Mouse (Mus musculus) hindbrain, embryonic 14.5 days (tissue): ENCODE measurements around the gene Crtap. TPM values are rescaled to one million over a fixed set of nuclear protein-coding genes. Genes with fewer than 3 reads are reported as not detected.
"Not testable (repeated sequence)": the region's sequence is repeated elsewhere in the genome, so short reads cannot be mapped to it uniquely, and the experiment has no call there.

ENCODE experiments used
- ATAC-seq: fragments of 200-750 bp; cut with Nextera tagmentation; 2 replicates; pipeline ENCODE4 v1.8.0; 2017; ENCODE audit warnings: moderate number of reproducible peaks, mild to moderate bottlenecking, moderate TSS enrichment, moderate library complexity; ENCODE audit not compliant: low FRiP score
- DNase-seq: peaks from one replicate; pipeline ENCODE4 v3.0.0-alpha.2; 2015; ENCODE audit warnings: low spot score
- H3K27ac ChIP-seq: fragments of 300-500 bp; sonication (generic); 2 replicates; pipeline ENCODE4 v1.5.1; 2014; ENCODE audit warnings: mild to moderate bottlenecking, moderate library complexity
- H3K27me3 ChIP-seq: fragments of 300-500 bp; sonication (generic); 2 replicates; pipeline ENCODE4 v1.6.1; 2014; ENCODE audit warnings: mild to moderate bottlenecking, low read length, mixed read lengths; ENCODE audit not compliant: control insufficient read depth, insufficient read depth
- H3K36me3 ChIP-seq: fragments of 300-500 bp; sonication (generic); replicated peaks from 2 replicates; pipeline ENCODE4 v1.6.1; 2014; ENCODE audit not compliant: control insufficient read depth, insufficient read depth
- H3K4me1 ChIP-seq: fragments of 300-500 bp; sonication (generic); replicated peaks from 2 replicates; pipeline ENCODE4 v1.6.1; 2014; ENCODE audit warnings: antibody characterized with exemption, low read length, mixed read lengths; ENCODE audit not compliant: control insufficient read depth, insufficient read depth
- H3K4me2 ChIP-seq: fragments of 300-500 bp; sonication (generic); replicated peaks from 2 replicates; pipeline ENCODE4 v1.6.1; 2014; ENCODE audit warnings: mild to moderate bottlenecking, moderate library complexity
- H3K4me3 ChIP-seq: fragments of 300-500 bp; sonication (generic); replicated peaks from 2 replicates; pipeline ENCODE4 v1.5.1; 2014; ENCODE audit warnings: mild to moderate bottlenecking, low read length
- H3K9ac ChIP-seq: fragments of 300-500 bp; sonication (generic); 2 replicates; pipeline ENCODE4 v1.6.1; 2014
- H3K9me3 ChIP-seq: fragments of 300-500 bp; sonication (generic); 2 replicates; pipeline ENCODE4 v1.6.1; 2016; ENCODE audit warnings: low read length; ENCODE audit not compliant: control insufficient read depth
- WGBS: fragments of 180-500 bp; shearing (Covaris S2); extraction: QIAGEN DNeasy Blood & Tissue Kit; methylation state at CpG from one replicate; pipeline ENCODE4 v1.1.7; 2014; 5-methylcytosine and 5-hydroxymethylcytosine counted together
- polyA plus RNA-seq: library from polyadenylated mRNA; unstranded; fragments of >200 nt; fragmentation: Nextera tagmentation; extraction: Ambion mirVana; gene quantifications from 2 replicates; pipeline ENCODE4 v1.2.1, GENCODE M21; 2014

Gene Crtap
- polyA plus RNA-seq, 1 experiment from 2014 or later: 31.6 TPM

DNA sequence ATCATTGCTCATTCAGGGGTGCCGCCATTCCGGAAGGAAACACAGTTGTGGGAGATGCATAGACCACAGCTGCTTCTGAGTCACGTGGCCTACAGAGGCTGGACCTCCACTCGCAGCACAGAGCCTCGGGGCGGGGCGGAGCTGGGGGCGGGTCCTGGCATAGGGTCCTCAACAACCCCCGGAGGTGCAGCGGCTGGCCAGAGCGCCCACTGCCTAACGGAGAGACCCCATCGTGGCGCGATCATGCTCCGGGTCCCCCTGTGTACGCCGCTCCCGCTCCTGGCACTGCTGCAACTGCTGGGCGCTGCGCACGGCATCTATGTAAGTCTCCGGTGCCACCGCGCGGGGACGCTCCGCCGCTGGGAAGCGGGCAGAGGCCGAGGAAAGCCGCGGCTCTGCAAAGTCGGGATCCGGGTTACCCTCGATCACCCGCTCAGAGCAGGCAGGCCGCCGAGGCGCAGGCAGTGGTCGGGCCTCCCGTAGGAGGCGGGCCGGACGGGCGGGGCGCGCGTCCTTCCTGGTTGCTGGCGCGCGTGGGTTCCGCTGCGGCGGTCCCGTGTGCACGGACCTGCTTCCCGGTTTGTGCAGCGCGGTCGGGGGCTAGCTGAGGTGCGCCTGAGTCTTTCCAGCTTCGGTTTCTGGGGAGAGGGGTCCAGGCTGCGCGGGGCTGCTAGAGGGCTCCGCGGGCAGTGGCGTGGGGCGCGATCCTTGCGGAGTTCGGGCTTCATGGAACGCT is 10.6 kb upstream of the Crtap start, which contains the start of the genes Glb1 and Tmppe:
Gene Glb1 (plus strand): TSS at position 128 of the 736 bp plus-strand sequence.
Gene Tmppe (plus strand): TSS at position 157 of the 736 bp plus-strand sequence.
- peak within 1 kb of the TSS; percentile 75 for H3K9ac ChIP-seq

DNA sequence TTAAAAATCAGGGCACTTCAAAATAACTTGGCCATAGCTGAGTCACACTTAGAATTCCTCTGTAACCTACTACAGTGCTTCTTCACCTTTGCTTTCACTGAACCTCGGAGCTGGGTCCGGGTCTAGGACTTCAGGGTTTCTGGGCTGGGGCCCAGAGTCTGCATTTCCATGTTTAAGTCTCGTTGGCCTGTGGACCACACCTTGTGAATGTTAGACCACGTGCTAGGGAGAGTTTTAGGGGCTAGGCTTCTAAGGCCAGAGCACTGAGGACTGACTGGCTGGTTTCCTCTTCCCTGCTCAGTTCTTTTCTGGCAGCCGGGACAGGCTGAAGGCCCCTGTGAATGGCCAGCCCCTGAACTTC is 10.1 kb upstream of the Crtap start:
- Histone ChIP-seq H3K4me2 (peak overlapping the region; percentile 74), H3K4me3 (peak overlapping the region; percentile 73), H3K9ac (peak overlapping the region; percentile 75), H3K27ac (peak overlapping the region; percentile 84), H3K27me3 (no peaks in the 10 kb centered on the region), H3K9me3 (no peaks in the 10 kb centered on the region), H3K36me3 (peaks cover 13% of the 10 kb centered on the region), H3K4me1 (peaks cover 12% of the 10 kb centered on the region; the same call in 1 of the 2 replicates)
- ATAC-seq (no peak), DNase-seq (no peak)
- 30% methylated on average over 5 of the region's 5 CpGs for WGBS

More for the DNA sequence above, 10.6 kb upstream of the Crtap start, which contains the start of the genes Glb1 and Tmppe:
- Histone ChIP-seq H3K4me2 (peak within 1 kb of the TSS; percentile 74), H3K4me3 (peak within 1 kb of the TSS; percentile 73), H3K36me3 (peaks cover 17% of the 10 kb centered on the region), H3K4me1 (peaks cover 12% of the 10 kb centered on the region; the same call in 1 of the 2 replicates), H3K9me3 (no peaks in the 10 kb centered on the region), H3K27ac (peak within 1 kb of the TSS; percentile 84), H3K27me3 (no peaks in the 10 kb centered on the region)
- WGBS: under 1% methylated on average over 72 of the region's 73 CpGs
- DNase-seq (peak; percentile 83), ATAC-seq (peak; percentile 98)

DNA sequence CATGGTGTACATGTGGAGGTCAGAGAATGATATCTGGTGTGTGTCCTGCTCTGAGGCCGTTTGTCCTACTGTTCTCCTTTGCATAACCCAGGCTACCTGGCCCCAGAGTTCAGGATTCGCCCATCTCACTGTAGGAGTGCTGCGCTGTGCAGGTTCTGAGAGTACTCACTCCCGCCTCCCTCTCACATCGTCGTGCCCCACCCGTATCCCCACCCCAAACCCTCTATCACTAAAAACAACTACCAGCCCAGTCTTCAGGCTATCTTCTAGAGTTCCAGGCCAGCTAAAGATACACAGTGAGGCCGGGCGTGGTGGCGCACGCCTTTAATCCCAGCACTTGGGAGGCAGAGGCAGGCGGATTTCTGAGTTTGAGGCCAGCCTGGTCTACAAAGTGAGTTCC is 9.2 kb upstream of the Crtap start:
- Histone ChIP-seq H3K27me3 (no peaks in the 10 kb centered on the region), H3K27ac (no peak overlapping the region), H3K4me1 (peaks cover 12% of the 10 kb centered on the region; the same call in 1 of the 2 replicates), H3K4me3 (no peak overlapping the region), H3K9me3 (no peaks in the 10 kb centered on the region), H3K4me2 (no peak overlapping the region), H3K9ac (no peak overlapping the region), H3K36me3 (0 out of 2 replicates have a peak, but pooled peaks cover 4% of the 10 kb centered on the region)
- no peak for DNase-seq
- no peak for ATAC-seq
- 93% methylated on average over 12 of the region's 12 CpGs for WGBS

DNA sequence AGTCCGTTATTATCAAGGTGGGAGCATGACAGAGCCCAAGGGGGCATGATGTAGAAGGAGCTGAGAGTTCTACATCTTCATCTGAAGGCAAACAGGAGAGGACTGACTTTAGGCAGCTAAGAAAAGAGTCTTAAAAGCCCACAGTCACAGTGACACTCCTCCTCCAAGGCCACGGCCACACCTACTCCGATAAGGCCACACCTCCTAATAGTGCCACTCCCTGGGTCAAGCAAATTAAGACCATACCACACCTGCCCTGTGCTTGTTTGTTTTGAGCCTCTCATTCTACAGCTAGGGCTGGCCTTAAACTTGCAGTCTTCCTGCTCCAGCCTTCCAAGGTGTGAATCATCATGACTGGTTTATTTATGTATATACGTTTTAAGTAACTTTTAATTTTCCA is 4.8 kb upstream of the Crtap start:
- Histone ChIP-seq H3K9me3 (no peaks in the 10 kb centered on the region), H3K9ac (no peak overlapping the region), H3K27ac (no peak overlapping the region), H3K4me1 (0 out of 2 replicates have a peak, but pooled peaks cover under 1% of the 10 kb centered on the region), H3K4me2 (no peak overlapping the region), H3K27me3 (0 out of 2 replicates have a peak, but pooled peaks cover 4% of the 10 kb centered on the region), H3K4me3 (no peak overlapping the region), H3K36me3 (no peaks in the 10 kb centered on the region)
- ATAC-seq (no peak), DNase-seq (no peak)
- 91% methylated on average over 4 of the region's 4 CpGs for WGBS

DNA sequence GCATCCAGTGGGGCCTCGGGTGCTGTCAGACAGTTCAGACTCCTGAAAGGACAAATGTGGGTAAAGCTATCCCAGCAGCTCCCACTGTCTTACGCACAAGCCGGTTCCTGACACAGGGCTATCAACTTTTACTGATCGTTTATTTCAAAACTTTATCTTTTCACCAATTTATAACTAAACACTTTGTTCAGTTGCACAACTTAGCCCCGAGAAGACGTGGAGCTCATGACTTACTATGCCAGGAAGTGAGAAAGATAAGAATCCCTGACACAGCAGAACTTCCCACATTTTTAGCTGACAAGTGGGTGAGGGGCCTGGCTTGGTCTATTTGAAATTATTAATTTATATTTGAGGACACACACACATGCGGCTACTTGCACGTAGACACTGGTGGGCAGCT is 4.2 kb upstream of the Crtap start:
- Histone ChIP-seq H3K4me1 (no peaks in the 10 kb centered on the region), H3K4me3 (no peak overlapping the region), H3K27me3 (0 out of 2 replicates have a peak, but pooled peaks cover 4% of the 10 kb centered on the region), H3K27ac (no peak overlapping the region), H3K4me2 (no peak overlapping the region), H3K36me3 (no peaks in the 10 kb centered on the region), H3K9me3 (no peaks in the 10 kb centered on the region), H3K9ac (no peak overlapping the region)
- ATAC-seq (no peak), DNase-seq (no peak)
- 89% methylated on average over 8 of the region's 8 CpGs for WGBS

DNA sequence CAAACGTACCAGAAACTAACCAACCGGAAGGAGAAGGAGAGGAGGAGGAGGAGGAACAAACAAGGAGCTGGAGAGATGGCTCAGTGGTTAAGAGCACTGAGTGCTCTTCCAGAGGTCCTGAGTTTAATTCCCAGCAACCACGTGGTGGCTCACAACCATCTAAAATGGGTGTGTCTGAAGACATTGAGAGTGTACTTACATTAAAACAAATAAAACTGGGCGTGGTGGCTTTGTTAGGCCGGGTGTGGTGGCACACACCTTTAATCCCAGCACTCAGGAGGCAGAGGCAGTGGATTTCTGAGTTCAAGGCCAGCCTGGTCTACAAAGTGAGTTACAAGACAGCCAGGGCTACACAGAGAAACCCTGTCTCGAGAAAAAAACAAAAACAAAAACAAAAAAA is 3.7 kb upstream of the Crtap start:
- 69% methylated on average over 6 of the region's 6 CpGs for WGBS

DNA sequence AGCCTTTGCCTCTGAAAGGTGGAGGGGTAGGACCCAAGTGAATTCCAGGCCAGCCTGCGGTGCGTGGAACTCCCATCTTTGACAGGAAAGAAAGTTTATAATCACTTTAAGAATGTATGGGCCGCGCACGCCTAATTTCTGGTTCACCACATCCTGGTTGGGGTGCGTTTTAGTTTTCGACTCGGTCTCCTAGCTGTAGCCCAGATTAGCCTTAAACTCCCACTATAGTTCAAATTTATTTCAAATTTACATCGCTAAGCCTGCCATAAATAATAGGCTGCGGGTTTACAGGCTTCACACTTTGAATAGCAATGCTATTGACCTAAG is 237 bp upstream of the Crtap start:
- peak overlapping the region; percentile 82 for H3K9ac ChIP-seq
- no peaks in the 10 kb centered on the region for H3K9me3 ChIP-seq
- 0 out of 2 replicates have a peak, but pooled peaks cover 4% of the 10 kb centered on the region for H3K27me3 ChIP-seq
- no peaks in the 10 kb centered on the region for H3K4me1 ChIP-seq
- no peak overlapping the region for H3K27ac ChIP-seq
- peak overlapping the region; percentile 70 for H3K4me3 ChIP-seq
- WGBS: 4% methylated on average over 10 of the region's 10 CpGs
- H3K4me2 ChIP-seq: peak overlapping the region; percentile 90
- no peaks in the 10 kb centered on the region for H3K36me3 ChIP-seq
- no peak for ATAC-seq
- no peak for DNase-seq

More for the DNA sequence above, 3.7 kb upstream of the Crtap start:
- H3K4me1 ChIP-seq, ATAC-seq, H3K4me3 ChIP-seq, H3K36me3 ChIP-seq, H3K4me2 ChIP-seq, H3K9me3 ChIP-seq, H3K27me3 ChIP-seq, H3K9ac ChIP-seq, DNase-seq, H3K27ac ChIP-seq: not testable (repeated sequence)

DNA sequence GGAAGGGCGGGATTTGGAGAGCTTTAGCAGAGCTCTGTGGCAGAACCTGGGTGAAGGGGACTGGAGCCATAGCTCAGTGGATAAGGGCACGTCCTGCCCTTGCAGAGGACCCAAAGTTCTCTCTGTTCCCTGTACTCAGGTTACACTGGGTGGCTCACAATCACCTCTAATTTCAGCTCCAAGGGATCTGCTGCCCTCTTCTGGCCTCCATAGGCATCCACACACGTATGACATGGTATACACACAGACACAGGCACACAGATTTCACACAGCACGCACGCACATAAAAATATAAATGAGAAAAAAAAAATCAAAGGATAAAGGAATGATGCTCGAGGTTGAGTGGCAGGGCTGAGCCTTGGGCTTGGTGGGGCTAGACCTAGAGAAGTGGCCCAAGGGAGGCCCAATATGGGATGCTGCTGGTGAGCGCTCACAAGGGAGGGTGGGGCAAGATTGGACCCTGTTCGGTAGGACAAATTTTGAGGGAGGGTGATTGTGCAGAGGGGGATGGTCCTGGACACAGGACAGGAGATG is 1.0 kb downstream of the Crtap start:
- DNase-seq (no peak), ATAC-seq (no peak; the same call in 1 of the 2 replicates)
- no peaks in the 10 kb centered on the region for H3K4me1 ChIP-seq
- H3K9ac ChIP-seq: peak overlapping the region; percentile 82; the same call in 1 of the 2 replicates
- no peaks in the 10 kb centered on the region for H3K9me3 ChIP-seq
- H3K4me3 ChIP-seq: peak overlapping the region; percentile 70
- no peaks in the 10 kb centered on the region for H3K36me3 ChIP-seq
- H3K4me2 ChIP-seq: peak overlapping the region; percentile 90
- 0 out of 2 replicates have a peak, but pooled peaks cover 4% of the 10 kb centered on the region for H3K27me3 ChIP-seq
- 81% methylated on average over 8 of the region's 8 CpGs for WGBS
- no peak overlapping the region for H3K27ac ChIP-seq

DNA sequence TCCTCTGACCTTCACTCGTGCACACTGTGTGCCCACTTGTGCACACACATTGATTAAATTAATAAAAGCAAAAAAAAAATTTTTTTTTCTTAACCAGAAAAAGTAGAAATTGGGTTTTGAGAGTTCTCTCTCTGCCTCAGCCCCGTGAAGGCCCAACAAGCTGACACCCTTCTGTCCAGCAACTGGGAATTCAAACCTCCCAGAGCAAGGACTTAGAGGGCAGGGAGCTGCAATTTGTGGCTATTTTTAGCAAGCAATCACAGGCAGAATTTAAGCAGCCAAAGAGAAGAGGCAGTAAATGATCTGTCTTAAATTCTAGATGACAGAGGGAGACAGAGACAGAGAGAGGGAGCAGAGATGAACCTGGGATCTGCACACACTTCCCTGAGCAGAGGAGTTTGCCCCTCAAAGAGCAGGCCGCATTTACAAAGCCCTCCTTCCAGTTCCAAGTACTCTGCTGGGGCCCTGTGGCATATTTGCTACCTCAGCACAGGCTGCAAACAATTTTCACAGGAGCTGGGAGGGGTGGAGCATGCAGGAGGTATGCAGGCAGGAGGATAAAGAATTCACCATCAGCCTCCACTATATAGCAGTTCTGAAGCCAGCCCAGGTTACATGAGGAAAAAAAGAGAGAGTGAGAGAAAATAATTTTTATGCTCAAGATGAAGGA is 1.6 kb downstream of the Crtap start:
- Histone ChIP-seq H3K27ac (no peak overlapping the region), H3K4me2 (no peak overlapping the region)
- WGBS: 85% methylated on average over 3 of the region's 3 CpGs

More for the DNA sequence above, 1.6 kb downstream of the Crtap start:
- H3K9me3 ChIP-seq: no peaks in the 10 kb centered on the region
- H3K36me3 ChIP-seq: no peaks in the 10 kb centered on the region
- H3K4me3 ChIP-seq: no peak overlapping the region
- DNase-seq: no peak
- H3K9ac ChIP-seq: no peak overlapping the region
- H3K4me1 ChIP-seq: no peaks in the 10 kb centered on the region
- ATAC-seq: no peak
- H3K27me3 ChIP-seq: 0 out of 2 replicates have a peak, but pooled peaks cover 4% of the 10 kb centered on the region
